Mouse (Mus musculus) myocyte (in vitro differentiated cells): Measurements from ENCODE around the gene Stoml1.

Experiments
- E2F4 ChIP-seq: IDR thresholded peaks from one replicate; pipeline ENCODE4 v1.6.1; 2011; ENCODE audit warnings: mild to moderate bottlenecking, control low read depth, moderate library complexity; ENCODE audit not compliant: insufficient read depth
- MAX ChIP-seq: IDR thresholded peaks from one replicate; pipeline ENCODE4 v1.6.1; 2011; ENCODE audit warnings: low read depth, mild to moderate bottlenecking, control low read depth
- POLR2A ChIP-seq: IDR thresholded peaks from one replicate; pipeline ENCODE4 v1.6.1; 2011; ENCODE audit warnings: low read depth, mild to moderate bottlenecking, control low read depth, moderate library complexity; ENCODE audit not compliant: insufficient read length
- USF1 ChIP-seq: IDR thresholded peaks from one replicate; pipeline ENCODE4 v1.6.1; 2011; ENCODE audit warnings: low read depth, mild to moderate bottlenecking, control low read depth, moderate library complexity

DNA sequence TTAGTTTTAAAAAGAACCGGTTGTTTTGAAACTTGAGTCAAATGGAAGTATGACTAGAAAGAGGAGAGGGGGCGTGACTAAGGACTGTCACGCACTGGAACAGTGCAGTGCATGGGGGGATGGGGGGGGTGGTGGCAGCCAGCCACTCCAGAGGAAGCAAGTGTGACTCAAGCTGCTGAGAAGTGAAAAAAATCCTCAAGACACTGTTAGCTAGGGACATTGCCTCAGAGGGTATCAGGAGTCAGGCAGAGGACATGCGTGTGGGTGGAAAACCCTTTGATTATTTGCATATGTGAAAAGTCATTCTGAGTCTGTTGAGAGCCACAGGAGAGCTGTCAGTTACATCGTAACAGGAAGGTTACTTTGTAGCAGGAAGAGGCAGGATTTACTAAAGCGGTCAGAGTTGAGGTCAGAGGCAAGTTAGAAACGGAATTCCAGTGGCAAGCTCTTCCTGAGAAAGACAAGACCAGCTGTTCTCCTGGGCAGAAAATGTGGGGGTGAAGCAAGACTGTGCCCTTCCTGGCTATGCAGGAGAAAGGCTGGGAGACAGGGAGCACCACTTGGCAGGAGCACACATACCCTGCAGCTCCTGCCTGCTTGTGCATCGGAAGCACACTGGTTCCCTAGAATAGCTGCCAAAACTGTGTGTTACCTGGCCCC, 22.3 kb downstream of the Stoml1 start:
- no peak for TF ChIP-seq MAX
- no peak for TF ChIP-seq E2F4
- peak; percentile 10 for TF ChIP-seq POLR2A
- TF ChIP-seq USF1, result no peak
